Mouse (Mus musculus) kidney, postnatal 10 days (tissue): ENCODE data around the gene Grhpr.
"Not testable (repeated sequence)": the region's sequence is repeated elsewhere in the genome, so short reads cannot be mapped to it uniquely, and the experiment has no call there.

Experiments used
- DNase-seq: peaks from one replicate; pipeline ENCODE4 v3.0.0; 2021; ENCODE audit warnings: mixed read lengths

The Grhpr gene

DNA sequence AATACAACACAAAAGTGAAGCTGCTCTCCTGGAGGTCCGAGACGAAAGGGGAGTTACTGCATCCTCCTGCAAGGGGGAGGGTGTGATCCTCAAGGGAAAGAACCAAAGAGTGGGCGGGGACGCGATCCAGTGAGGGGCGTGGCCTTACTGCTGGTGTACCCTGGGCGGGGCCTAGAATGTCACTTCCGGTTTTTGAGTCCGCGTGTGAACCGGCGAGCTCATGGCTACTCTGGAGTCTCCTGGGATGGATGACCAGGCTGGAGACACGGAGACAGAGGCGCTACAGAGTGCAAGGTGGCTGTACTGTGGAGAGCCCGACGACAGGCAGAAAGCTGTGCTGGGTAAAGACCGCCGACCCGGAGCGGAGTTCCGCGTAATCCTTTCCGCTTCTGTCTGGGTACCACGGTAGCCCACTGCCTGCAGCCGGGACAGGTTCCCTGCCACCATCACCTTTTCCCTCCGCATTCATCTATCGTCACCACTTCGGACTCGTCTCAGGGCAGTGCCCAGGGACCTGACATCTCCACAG is 37.3 kb downstream of the Grhpr start, which contains the start of gene Polr1e:
TSS of gene Polr1e (plus strand) at position 132 of the 529 bp plus-strand sequence.
- peak; percentile 98 for DNase-seq

DNA sequence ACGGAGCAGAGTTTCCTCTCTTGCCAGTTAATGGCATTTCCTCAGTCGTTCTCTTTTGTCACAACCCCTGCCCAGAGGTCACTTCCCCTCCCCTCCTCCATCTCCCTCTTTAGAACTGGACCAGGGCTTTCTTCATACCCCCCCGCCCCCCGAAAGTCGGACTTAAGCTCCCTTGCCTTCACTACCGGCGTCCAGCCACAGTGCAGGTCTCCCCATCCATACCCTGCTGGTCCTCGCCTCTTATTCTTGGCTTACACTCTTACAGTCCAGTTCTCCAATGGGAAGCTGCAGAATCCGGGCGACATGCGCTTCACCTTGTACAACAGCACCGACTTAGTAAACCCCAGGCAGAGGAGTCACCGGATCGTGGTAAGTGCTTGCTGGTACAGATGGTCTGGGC is 37.8 kb downstream of the Grhpr start:
- no peak for DNase-seq

DNA sequence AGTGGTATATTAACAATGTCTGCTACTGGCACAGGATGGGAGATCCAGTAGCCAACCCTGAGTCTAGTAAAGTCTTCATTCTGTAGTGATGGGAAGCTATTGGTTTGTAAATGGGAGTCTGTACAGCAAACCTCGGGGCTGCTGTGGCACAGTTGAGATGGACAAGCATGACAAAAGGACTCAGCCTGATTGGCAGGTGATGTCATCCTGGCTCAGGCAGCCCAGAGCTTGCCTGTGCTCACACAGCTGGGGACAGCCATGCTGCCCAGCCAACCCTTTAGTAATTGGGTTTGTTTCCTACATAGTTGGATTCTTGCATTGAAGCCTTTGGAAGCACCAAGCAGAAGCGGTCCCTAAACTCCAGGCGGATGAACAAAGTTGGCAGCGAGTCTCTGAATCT is 45.3 kb downstream of the Grhpr start:
- DNase-seq, result no peak

DNA sequence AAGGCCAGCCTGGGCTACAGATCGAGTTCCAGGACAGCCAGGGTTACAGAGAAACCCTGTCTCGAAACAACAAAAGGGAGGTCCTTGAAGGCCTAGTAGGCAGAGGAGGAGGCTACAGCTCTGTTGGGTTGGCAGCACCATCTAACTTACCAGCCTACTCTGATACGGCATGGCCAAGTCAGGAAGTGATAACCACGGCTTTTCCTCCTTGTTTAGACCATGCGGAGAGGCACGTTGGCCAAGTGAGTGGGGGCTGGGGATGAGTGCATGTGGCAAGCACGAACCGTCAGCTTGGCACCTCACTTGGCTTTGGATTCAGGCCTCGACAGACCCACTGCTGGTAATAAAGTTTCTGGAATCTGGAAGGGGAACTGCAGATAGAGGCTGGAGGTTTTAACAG is 51.4 kb downstream of the Grhpr start:
- DNase-seq, result no peak

DNA sequence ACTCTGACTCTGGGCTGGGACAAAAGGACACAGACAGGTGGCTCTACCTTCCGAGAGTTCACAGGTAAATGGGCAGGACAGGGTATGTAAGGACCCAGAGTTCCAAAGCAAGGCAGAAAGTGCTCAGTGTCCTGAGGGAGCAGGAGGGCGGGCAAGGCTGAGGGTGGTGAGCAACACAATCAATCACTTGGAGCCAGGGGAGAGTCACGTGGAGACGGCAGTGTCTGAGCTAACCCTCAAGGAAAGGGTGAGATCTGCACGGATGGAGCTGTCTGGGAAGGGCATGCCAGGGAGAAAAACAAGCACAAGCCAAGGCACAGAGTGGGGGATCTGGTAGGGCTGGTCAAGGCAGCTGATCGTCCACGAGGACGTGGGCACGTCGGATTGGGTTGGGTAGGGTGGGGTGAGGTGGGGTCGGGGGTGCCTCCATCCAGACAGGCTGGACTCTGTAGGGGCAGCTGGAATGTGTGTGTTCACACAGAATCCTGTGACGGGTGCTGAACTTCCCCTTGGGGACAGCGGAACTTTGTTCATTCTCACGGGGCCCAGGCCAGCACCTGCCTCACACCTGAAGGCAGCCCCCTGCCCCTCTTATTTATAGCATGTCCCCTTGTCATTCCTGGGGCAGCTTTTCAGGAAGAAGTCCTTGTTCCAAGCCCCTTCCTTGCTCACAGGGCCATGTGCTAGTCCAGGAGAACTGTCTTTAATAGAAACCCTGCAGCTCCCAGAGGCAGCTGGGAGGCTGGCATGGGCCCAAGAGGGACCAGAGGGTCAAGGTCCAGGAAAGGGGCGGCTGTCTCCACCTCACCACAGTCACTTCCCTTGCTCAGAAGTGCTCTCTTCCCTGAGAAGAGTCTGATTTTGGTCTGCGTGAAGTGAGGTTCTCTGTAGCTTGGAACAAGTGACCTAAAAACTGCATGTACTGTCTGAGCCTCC is 53.8 kb downstream of the Grhpr start:
- DNase-seq, result peak; percentile 87

DNA sequence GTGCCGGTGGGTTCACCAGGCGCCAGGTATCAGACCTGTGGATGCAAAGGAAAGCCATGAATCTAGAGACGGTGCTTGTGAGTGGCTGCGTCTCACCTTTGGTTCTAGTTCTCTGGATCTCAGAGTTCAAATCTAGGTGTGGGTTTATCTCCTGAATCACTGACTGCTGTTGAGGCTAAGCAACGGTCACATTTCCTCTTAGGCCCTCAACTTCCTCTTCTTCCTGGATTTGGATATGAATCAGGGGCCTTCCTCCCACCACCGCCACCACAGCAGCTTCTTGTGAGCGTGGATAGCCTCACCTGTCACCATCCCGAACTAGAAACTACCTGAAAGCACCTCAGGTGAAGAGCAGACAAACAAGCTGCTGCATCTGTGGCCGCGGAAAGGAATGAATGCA is 54.9 kb downstream of the Grhpr start:
- no peak for DNase-seq

DNA sequence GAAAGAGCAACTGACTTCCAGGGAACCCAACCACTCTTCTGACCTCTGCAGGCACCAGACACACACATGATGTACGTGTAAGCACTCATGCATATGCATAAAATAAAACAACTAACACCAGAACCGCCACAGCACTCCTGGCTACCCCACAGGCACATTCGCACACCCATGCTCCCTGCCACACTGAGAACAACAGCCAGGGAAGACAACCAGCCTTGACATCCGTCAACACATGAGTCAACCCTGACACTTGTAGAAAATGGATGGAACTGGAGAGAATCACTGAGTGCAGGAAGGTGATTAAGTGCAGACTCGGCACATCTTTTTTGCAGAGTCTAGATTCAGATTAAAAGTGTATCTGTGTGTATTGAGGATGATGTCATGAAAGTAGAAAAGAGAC is 55.4 kb downstream of the Grhpr start:
- DNase-seq, result no peak

DNA sequence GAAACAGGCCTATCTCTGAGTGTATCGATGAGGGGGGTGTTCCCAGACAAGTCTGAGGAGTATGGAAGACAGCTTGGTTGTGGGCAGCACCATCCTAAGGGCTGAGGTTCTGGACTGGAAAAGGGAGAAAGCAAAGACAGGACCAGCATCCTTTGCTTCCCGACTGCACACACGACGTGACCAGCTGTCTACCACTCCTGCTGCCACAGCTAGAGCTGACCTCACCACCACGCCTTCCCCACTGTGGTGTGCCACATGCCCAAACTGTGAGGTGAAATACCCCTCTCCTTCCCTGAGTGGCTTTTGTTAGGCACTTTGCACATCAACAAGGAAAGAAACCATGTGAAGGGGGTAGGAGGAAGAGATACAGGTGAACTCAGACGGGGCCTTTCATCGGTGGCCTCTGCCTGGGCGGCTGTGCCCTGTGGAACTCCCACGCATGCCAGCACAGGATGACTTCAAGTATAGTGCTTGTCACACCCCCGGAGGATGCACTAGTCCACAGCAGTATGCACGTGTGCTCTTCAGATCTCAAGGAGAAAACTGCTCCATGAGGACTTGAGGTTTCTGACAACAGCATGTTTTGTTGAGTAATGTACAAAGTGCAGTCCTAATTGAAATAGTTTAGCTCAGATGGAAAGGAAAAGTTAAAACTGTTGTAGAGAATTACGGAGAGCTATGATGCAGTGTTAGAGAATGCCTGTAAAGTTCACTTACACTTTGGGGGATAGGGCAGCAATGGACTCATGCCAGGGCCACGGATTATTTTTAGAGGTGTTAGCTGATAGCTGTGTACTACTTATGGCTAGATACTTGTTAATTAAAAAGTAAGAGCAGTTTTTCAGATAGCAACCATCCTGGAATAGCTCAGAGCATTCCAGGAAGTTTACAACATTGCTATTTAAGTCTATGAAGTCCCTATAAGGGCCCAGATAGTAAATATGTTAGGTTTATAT is 56.5 kb downstream of the Grhpr start:
- no peak for DNase-seq

DNA sequence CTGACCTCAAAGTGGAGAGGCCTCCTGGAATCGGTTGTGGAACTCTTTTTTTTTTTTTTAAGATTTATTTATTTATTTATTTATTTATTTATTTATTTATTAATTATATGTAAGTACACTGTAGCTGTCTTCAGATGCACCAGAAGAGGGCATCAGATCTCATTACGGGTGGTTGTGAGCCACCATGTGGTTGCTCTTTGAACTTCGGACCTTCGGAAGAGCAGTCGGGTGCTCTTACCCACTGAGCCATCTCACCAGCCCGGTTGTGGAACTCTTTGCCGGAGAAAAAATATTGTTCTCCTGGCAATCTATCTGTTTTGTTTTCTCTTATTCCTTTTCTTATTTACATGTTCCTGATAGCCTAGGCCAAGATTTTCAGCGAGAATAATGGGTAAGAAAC is 57.7 kb downstream of the Grhpr start:
- DNase-seq, result peak; percentile 34

DNA sequence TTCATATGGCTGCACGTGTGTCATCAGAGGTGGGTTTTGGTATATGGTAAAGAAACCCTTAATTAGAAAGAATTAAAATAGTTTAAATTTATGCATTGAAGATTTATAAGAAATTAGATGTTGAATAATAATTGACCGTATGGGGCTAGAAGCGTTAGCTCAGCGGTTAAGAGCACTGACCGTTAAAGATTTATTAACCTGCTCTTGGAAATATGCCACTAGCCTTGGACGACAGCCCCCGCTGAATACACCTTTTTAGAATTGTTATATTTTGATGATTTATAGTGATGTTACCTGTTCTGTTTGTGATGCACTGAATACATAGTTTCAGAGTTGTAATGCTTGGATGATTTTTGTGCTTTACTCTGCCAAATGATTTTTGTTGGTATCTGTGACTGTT is 58.4 kb downstream of the Grhpr start:
- DNase-seq, result not testable (repeated sequence)
